Mouse (Mus musculus) brain, embryonic 18.5 days (tissue): ENCODE results near the gene Mrap.

Experiments
- DNase-seq: peaks from one replicate; pipeline ENCODE4 v3.0.0-alpha.2; 2012; ENCODE audit warnings: low read depth, low spot score

Gene Mrap

DNA sequence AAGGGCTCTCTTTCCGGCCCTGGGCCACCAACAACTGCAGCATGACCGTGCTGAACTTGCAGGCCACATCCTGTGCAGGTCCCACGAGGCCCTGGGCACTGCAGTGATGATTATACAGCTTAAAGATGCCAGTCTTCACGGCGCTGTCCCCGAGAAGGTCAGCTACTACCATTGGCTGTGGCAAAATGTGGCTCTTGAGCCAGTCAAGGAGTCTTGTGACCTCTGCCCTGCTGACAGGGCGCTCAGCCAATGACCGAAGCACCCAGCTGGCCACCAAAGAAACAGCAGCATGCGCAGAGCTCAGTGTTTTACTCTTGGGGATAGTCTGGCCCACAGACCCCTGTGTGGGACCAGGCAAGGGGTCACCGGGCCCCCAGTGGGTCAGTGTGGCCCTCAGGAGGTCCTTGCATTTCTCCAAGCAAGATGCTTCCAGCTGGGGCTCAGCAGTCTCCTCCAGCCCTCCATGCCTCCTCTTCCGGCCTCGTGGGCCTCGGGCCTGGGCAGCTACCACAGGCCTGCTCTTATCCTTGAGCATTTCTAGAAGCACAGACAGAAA lies 15.5 kb downstream of the Mrap start:
- DNase-seq = no peak

GRCm38 (mm10) chr16:90759335-90759734 lies 21.3 kb downstream of the Mrap start:
- DNase-seq = no peak

GRCm38 (mm10) chr16:90760515-90760914 lies 22.5 kb downstream of the Mrap start:
- no peak for DNase-seq

DNA sequence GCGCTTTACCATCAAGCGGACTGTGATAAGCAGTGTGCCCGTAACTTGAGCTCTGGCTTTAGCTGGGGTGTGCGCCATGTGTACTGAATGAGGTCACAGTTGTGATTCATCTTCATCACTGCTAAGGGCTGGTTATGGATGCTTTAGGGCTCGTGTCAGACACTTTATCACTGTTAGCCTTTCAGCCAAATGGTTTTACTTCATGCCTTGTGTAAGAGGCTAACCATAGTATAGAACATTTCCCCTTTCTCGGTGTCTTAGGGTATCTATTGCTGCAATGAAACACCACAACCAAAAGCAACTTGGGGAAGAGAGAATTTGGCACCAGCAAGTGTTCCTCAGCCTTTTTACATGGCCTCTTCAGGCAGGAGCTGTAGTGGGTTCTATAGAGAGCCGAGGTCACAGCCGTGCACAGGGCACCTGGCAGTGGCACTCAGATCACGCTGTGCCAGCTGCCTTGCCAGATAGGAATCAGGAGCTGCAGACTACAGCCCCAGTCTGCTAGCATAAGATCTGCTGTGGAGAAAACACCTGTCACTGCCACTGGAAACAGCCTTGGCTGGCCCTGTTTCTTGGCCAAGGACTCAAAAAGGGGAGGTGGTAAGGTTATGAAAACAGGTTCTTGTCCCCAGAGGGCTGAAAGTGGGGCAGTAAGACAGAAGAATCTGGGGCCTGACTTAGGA lies 27.3 kb downstream of the Mrap start:
- no peak for DNase-seq

- DNase-seq = no peak
These were observed 29.0 kb downstream of the Mrap start for GRCm38 (mm10) chr16:90766919-90767454.

DNA sequence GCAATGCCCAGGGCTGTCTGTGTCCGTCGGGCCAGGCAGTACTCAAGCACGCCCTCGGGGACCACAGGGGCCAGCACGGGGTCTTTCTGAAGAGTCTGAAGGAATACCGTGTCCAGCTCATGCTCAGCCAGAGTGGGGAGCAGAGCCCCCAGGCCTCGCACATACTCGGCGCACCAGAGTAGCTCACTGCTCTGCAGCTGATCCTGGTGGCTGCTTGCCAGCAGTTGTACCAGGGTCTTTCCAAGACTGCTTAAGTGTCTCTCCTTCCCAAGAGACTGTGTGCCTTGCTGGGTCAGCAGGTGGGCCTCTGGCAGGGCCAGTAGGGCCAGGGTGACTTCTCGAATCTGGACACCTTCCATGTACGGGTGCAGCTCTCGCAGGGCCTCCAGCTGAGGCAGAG lies 36.2 kb downstream of the Mrap start:
- no peak for DNase-seq

GRCm38 (mm10) chr16:90774646-90775045 lies 36.6 kb downstream of the Mrap start:
- no peak for DNase-seq

GRCm38 (mm10) chr16:90775946-90776520 lies 38.0 kb downstream of the Mrap start:
- DNase-seq = no peak

- no peak for DNase-seq
These were observed 41.8 kb downstream of the Mrap start for GRCm38 (mm10) chr16:90779783-90780182.

DNA sequence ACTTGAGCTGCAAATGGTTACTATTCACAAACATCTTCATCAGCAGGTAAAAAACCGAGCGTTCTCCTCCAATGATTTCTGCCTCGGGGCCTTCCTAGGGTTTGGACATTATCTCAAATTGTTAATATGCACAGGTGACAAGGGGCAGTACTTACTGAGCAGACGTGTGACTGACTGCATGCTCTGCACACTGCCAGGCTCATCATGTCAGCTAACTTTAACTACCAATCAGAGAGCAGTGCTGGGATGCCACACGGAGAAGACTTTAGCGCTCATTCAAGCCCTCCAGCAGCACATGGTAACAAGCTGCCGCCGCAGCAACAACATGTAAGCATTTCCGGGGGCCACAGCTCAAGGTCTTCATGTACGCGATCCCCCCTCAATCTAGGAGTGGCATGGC lies 45.3 kb downstream of the Mrap start:
- DNase-seq = no peak

DNA sequence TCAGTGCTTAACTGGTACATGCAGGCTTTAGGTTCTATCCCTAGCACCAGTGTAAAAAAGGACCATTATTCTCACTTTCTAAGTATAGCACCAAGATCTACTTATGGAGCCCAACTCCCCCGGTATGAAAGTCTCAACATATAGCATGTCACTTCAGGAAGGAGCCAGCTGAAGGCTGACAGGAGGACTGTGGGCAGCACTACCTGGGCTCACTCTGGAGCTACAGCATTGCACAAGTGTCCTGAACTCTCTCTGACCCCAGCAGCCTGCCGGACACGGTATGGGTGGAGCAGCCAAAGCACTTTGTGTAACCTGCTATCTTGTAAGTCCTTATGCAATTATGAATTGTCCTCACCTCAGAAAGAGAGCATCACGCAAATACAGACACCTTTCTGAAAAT lies 47.2 kb downstream of the Mrap start:
- no peak for DNase-seq

DNA sequence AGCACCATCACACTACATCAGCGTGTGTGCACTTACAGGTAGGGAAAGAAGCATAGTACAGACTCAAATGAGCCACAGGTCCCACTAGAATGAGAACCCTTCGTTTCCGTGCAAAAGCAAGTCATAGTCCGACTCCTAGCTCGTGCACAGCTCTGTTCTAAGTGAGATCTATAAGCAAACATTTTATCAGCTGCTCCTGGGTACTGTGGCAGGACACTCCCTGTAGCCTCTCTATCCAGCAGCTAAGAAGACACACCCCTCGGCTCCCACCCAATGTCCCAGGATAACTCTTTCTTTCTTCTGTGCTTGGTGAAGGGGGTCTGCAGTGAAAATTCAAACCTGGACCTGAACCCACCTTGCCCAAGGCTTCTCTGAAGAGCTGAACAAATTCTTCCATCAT lies 50.6 kb downstream of the Mrap start:
- no peak for DNase-seq

- no peak for DNase-seq
These were observed 52.9 kb downstream of the Mrap start for GRCm38 (mm10) chr16:90790946-90791345.

DNA sequence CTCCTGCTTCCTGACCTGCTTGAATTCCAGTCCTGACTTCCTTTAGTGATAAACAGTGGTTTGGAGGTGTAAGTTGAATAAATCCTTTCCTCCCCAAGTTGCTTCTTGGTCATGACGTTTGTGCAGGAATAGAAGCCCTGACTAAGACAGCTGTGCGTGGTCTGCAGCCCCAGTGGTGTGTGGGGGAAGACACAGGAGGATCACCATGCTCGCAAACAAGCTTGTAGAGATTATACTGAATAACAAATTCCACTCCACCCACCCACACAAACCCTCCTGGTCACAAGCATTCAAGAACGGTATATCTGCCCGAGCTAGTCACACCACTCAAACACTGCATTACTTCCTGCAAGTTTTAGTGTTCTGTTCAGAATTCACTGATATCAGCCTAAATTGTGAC lies 54.1 kb downstream of the Mrap start:
- DNase-seq = no peak

- DNase-seq = no peak
These were observed 54.5 kb downstream of the Mrap start for GRCm38 (mm10) chr16:90792500-90792899.

DNA sequence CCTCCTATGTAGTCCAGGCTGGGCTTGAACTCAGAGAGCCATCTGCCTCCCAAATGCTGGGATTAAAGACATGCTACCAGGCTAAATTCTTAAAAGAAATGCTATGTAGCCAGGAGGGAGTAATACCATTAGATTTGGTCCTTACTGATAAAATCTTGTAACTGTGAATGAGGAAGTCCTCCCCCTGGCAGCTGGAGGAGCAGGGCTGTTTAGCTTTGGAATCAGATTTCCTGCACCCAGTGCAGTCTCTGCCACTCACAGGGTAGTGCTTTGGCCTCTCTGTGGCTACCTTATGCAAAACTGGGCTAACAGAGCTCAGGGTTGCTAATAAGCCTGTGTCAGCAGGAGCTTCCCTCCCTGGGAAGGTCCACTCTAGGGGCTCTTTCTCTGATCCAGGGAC lies 56.7 kb downstream of the Mrap start:
- DNase-seq = no peak

DNA sequence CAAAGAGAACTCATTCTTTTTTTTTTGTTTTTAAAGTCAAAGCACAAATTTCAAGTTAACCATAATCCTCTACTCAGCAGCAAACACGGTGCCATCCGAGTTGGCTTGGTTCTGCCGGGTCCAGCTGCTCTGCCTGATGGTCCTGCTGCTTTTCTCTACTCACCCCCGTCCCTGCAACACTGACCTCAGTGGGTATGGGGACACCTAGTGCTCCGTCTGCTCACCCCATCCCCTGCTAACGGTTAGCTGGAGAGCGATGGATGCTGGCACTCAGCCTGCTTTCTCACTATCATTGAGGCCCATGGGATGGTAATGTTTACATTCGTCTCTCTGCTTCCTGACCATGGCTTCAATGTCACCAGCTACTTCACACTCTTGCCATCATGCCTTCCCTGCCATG lies 60.4 kb downstream of the Mrap start:
- DNase-seq = no peak

DNA sequence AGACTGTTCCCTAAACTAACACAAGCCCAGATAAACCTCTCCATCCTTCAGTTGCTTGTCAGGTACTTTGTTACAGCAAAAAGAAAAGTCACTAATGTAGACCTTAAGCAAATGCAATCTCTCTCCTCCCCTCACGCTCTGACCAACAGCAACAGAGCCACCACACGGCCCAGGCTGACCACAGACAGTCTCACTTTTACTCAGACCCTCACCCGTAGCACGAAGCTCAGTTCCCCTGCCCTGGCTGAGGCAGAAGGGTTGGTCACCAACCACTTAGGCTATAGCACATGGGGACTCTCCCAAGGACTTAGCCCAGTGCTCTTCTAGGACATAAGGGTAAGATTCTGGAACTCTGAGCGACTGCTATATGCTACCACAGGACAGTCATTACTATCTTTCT lies 60.8 kb downstream of the Mrap start:
- DNase-seq = no peak
